Mouse (Mus musculus) hindbrain, embryonic 11.5 days (tissue): ENCODE data around the gene Gm43302. TPM values are rescaled to one million over a fixed set of nuclear protein-coding genes. Genes with fewer than 3 reads are reported as not detected.
"Not testable (repeated sequence)": the region's sequence is repeated elsewhere in the genome, so short reads cannot be mapped to it uniquely, and the experiment has no call there.

ENCODE experiments used
- ATAC-seq: fragments of 200-750 bp; cut with Nextera tagmentation; 2 replicates; pipeline ENCODE4 v1.8.0; 2017; ENCODE audit warnings: mild to moderate bottlenecking, moderate TSS enrichment, moderate library complexity; ENCODE audit not compliant: low FRiP score
- DNase-seq: peaks from one replicate; pipeline ENCODE4 v3.0.0-alpha.2; 2015; ENCODE audit warnings: low spot score
- H3K27ac ChIP-seq: fragments of 300-500 bp; sonication (generic); 2 replicates; pipeline ENCODE4 v1.5.1; 2014; ENCODE audit warnings: mild to moderate bottlenecking, low read depth, low read length
- H3K27me3 ChIP-seq: fragments of 300-500 bp; sonication (generic); 2 replicates; pipeline ENCODE4 v1.6.1; 2014; ENCODE audit warnings: mild to moderate bottlenecking, low read length, moderate library complexity, mixed read lengths; ENCODE audit not compliant: control insufficient read depth, insufficient read depth
- H3K36me3 ChIP-seq: fragments of 300-500 bp; sonication (generic); 2 replicates; pipeline ENCODE4 v1.6.1; 2014; ENCODE audit warnings: mild to moderate bottlenecking, low read length, moderate library complexity, mixed read lengths; ENCODE audit not compliant: control insufficient read depth, insufficient read depth
- H3K4me1 ChIP-seq: fragments of 300-500 bp; sonication (generic); replicated peaks from 2 replicates; pipeline ENCODE4 v1.6.1; 2014; ENCODE audit warnings: low read length, mixed read lengths; ENCODE audit not compliant: control insufficient read depth, insufficient read depth
- H3K4me2 ChIP-seq: fragments of 300-500 bp; sonication (generic); replicated peaks from 2 replicates; pipeline ENCODE4 v1.6.1; 2014; ENCODE audit warnings: mild to moderate bottlenecking, low read depth, low read length
- H3K4me3 ChIP-seq: fragments of 300-500 bp; sonication (generic); 2 replicates; pipeline ENCODE4 v1.5.1; 2014; ENCODE audit warnings: low read depth, low read length
- H3K9ac ChIP-seq: fragments of 300-500 bp; sonication (generic); 2 replicates; pipeline ENCODE4 v1.6.1; 2014; ENCODE audit warnings: low read depth, low read length
- H3K9me3 ChIP-seq: fragments of 300-500 bp; sonication (generic); 2 replicates; pipeline ENCODE4 v1.6.1; 2016; ENCODE audit warnings: low read length; ENCODE audit not compliant: control insufficient read depth
- WGBS: fragments of 180-500 bp; shearing (Covaris S2); extraction: QIAGEN DNeasy Blood & Tissue Kit; methylation state at CpG from one replicate; pipeline ENCODE4 v1.1.7; 2014; 5-methylcytosine and 5-hydroxymethylcytosine counted together
- polyA plus RNA-seq: library from polyadenylated mRNA; unstranded; fragments of >200 nt; fragmentation: Nextera tagmentation; extraction: Ambion mirVana; gene quantifications from 2 replicates; pipeline ENCODE4 v1.2.1, GENCODE M21; 2014

Gm43302 gene
- polyA plus RNA-seq: 0.06 TPM in 1 of 2 replicates, not detected in the other

GRCm38 (mm10) chr5:105293226-105294165 is at the start of gene Gm43302, which contains the start of gene Gbp6:
Gm43302 (minus strand) TSS chr5:105293695.
Gbp6 (minus strand) TSS chr5:105293698.
- not testable (repeated sequence) for H3K36me3 ChIP-seq, H3K27me3 ChIP-seq, H3K4me3 ChIP-seq, H3K9me3 ChIP-seq, H3K27ac ChIP-seq, H3K9ac ChIP-seq, DNase-seq, H3K4me1 ChIP-seq, ATAC-seq, H3K4me2 ChIP-seq
- WGBS: 45% methylated on average over 3 of the region's 3 CpGs

GRCm38 (mm10) chr5:105341281-105341680 is 47.8 kb upstream of the Gm43302 start:
- no peak overlapping the region for H3K27ac ChIP-seq
- H3K4me3 ChIP-seq: no peak overlapping the region
- no peaks in the 10 kb centered on the region for H3K36me3 ChIP-seq
- ATAC-seq (no peak), DNase-seq (no peak)
- WGBS: 75% methylated on average over 2 of the region's 2 CpGs
- H3K27me3 ChIP-seq: no peaks in the 10 kb centered on the region
- no peaks in the 10 kb centered on the region for H3K9me3 ChIP-seq
- no peaks in the 10 kb centered on the region for H3K4me1 ChIP-seq
- no peak overlapping the region for H3K4me2 ChIP-seq
- H3K9ac ChIP-seq: no peak overlapping the region

GRCm38 (mm10) chr5:105322543-105322942 is 29.0 kb upstream of the Gm43302 start:
- Histone ChIP-seq H3K27ac (no peak overlapping the region), H3K27me3 (no peaks in the 10 kb centered on the region), H3K9me3 (no peaks in the 10 kb centered on the region), H3K9ac (no peak overlapping the region), H3K4me3 (no peak overlapping the region), H3K4me1 (no peaks in the 10 kb centered on the region), H3K4me2 (no peak overlapping the region), H3K36me3 (no peaks in the 10 kb centered on the region)
- ATAC-seq: no peak
- no peak for DNase-seq
- 73% methylated on average over 2 of the region's 2 CpGs for WGBS

- Histone ChIP-seq H3K27me3 (no peaks in the 10 kb centered on the region), H3K4me2 (no peak overlapping the region), H3K4me1 (no peaks in the 10 kb centered on the region), H3K36me3 (no peaks in the 10 kb centered on the region), H3K9ac (no peak overlapping the region), H3K4me3 (no peak overlapping the region), H3K27ac (no peak overlapping the region), H3K9me3 (no peaks in the 10 kb centered on the region)
- ATAC-seq: no peak
- no peak for DNase-seq
- WGBS: 80% methylated on average over 2 of the region's 2 CpGs
These were observed 17.4 kb upstream of the Gm43302 start for GRCm38 (mm10) chr5:105310941-105311340.

- DNase-seq, ATAC-seq: not testable (repeated sequence)
- WGBS: 82% methylated on average over 1 of the region's 1 CpGs
These were observed 15.7 kb upstream of the Gm43302 start for GRCm38 (mm10) chr5:105309148-105309547.

GRCm38 (mm10) chr5:105306946-105307345 is 13.5 kb upstream of the Gm43302 start:
- H3K4me2 ChIP-seq, H3K4me3 ChIP-seq, H3K9me3 ChIP-seq, H3K9ac ChIP-seq, H3K27me3 ChIP-seq, H3K36me3 ChIP-seq, H3K4me1 ChIP-seq, DNase-seq, ATAC-seq, H3K27ac ChIP-seq: not testable (repeated sequence)

More at GRCm38 (mm10) chr5:105309148-105309547, 15.7 kb upstream of the Gm43302 start:
- H3K4me2 ChIP-seq, H3K4me3 ChIP-seq, H3K9me3 ChIP-seq, H3K27ac ChIP-seq, H3K27me3 ChIP-seq, H3K36me3 ChIP-seq, H3K9ac ChIP-seq, H3K4me1 ChIP-seq: not testable (repeated sequence)

GRCm38 (mm10) chr5:105306159-105306581 is 12.7 kb upstream of the Gm43302 start:
- ATAC-seq: no peak
- Histone ChIP-seq H3K27ac (no peak overlapping the region), H3K4me3 (no peak overlapping the region), H3K9ac (no peak overlapping the region), H3K4me2 (no peak overlapping the region), H3K9me3 (no peaks in the 10 kb centered on the region), H3K36me3 (no peaks in the 10 kb centered on the region), H3K27me3 (no peaks in the 10 kb centered on the region), H3K4me1 (no peaks in the 10 kb centered on the region)
- WGBS: 96% methylated on average over 1 of the region's 1 CpGs
- DNase-seq: no peak

- H3K27me3 ChIP-seq, H3K9me3 ChIP-seq, H3K4me2 ChIP-seq, H3K4me1 ChIP-seq, ATAC-seq, H3K27ac ChIP-seq, H3K9ac ChIP-seq, H3K36me3 ChIP-seq, DNase-seq, H3K4me3 ChIP-seq: not testable (repeated sequence)
- 93% methylated on average over 4 of the region's 4 CpGs for WGBS
These were observed 12.2 kb upstream of the Gm43302 start for GRCm38 (mm10) chr5:105305671-105306070.

GRCm38 (mm10) chr5:105301963-105302362 is 8.5 kb upstream of the Gm43302 start:
- DNase-seq: no peak
- no peaks in the 10 kb centered on the region for H3K4me1 ChIP-seq

More at GRCm38 (mm10) chr5:105301963-105302362, 8.5 kb upstream of the Gm43302 start:
- H3K27ac ChIP-seq: no peak overlapping the region
- H3K9me3 ChIP-seq: no peaks in the 10 kb centered on the region
- no peak overlapping the region for H3K4me3 ChIP-seq
- no peak overlapping the region for H3K9ac ChIP-seq
- WGBS: 74% methylated on average over 4 of the region's 4 CpGs
- H3K36me3 ChIP-seq: no peaks in the 10 kb centered on the region
- no peaks in the 10 kb centered on the region for H3K27me3 ChIP-seq
- H3K4me2 ChIP-seq: no peak overlapping the region
- ATAC-seq: no peak
